Mouse (Mus musculus) forebrain, embryonic 13.5 days (tissue): ENCODE results near the gene Fblim1. TPM values are rescaled to one million over a fixed set of nuclear protein-coding genes. Genes with fewer than 3 reads are reported as not detected.
"Not testable (repeated sequence)": the region's sequence is repeated elsewhere in the genome, so short reads cannot be mapped to it uniquely, and the experiment has no call there.

ENCODE experiments used
- ATAC-seq: fragments of 200-750 bp; cut with Nextera tagmentation; 2 replicates; pipeline ENCODE4 v1.8.0; 2017
- H3K27ac ChIP-seq: fragments of 300-500 bp; sonication (generic); 2 replicates; pipeline ENCODE4 v1.5.1; 2015; ENCODE audit warnings: inconsistent platforms, mild to moderate bottlenecking, moderate library complexity
- H3K27me3 ChIP-seq: fragments of 300-500 bp; sonication (generic); 2 replicates; pipeline ENCODE4 v1.6.1; 2015; ENCODE audit warnings: mild to moderate bottlenecking, inconsistent platforms
- H3K36me3 ChIP-seq: fragments of 300-500 bp; sonication (generic); 2 replicates; pipeline ENCODE4 v1.6.1; 2015; ENCODE audit warnings: mild to moderate bottlenecking, inconsistent platforms; ENCODE audit not compliant: poor library complexity, severe bottlenecking
- H3K4me1 ChIP-seq: fragments of 300-500 bp; sonication (generic); 2 replicates; pipeline ENCODE4 v1.6.1; 2015; ENCODE audit warnings: inconsistent platforms
- H3K4me2 ChIP-seq: fragments of 300-500 bp; sonication (generic); 2 replicates; pipeline ENCODE4 v1.6.1; 2015; ENCODE audit warnings: inconsistent platforms, mild to moderate bottlenecking, moderate library complexity
- H3K4me3 ChIP-seq: fragments of 300-500 bp; sonication (generic); 2 replicates; pipeline ENCODE4 v1.5.1; 2015; ENCODE audit warnings: mild to moderate bottlenecking, inconsistent platforms
- H3K9ac ChIP-seq: fragments of 300-500 bp; sonication (generic); 2 replicates; pipeline ENCODE4 v1.6.1; 2015; ENCODE audit warnings: mild to moderate bottlenecking, inconsistent platforms
- H3K9me3 ChIP-seq: fragments of 300-500 bp; sonication (generic); replicated peaks from 2 replicates; pipeline ENCODE4 v1.6.1; 2016; ENCODE audit warnings: inconsistent platforms
- WGBS: fragments of 180-500 bp; shearing (Covaris S2); methylation state at CpG from one replicate; pipeline ENCODE4 v1.1.7; 2015; 5-methylcytosine and 5-hydroxymethylcytosine counted together
- polyA plus RNA-seq: library from polyadenylated mRNA; unstranded; fragments of >200 nt; fragmentation: Nextera tagmentation; extraction: Ambion mirVana; gene quantifications from 2 replicates; pipeline ENCODE4 v1.2.1, GENCODE M21; 2015

Fblim1 gene
- polyA plus RNA-seq, 1 experiment from 2014 or later, result 11.1 TPM

DNA sequence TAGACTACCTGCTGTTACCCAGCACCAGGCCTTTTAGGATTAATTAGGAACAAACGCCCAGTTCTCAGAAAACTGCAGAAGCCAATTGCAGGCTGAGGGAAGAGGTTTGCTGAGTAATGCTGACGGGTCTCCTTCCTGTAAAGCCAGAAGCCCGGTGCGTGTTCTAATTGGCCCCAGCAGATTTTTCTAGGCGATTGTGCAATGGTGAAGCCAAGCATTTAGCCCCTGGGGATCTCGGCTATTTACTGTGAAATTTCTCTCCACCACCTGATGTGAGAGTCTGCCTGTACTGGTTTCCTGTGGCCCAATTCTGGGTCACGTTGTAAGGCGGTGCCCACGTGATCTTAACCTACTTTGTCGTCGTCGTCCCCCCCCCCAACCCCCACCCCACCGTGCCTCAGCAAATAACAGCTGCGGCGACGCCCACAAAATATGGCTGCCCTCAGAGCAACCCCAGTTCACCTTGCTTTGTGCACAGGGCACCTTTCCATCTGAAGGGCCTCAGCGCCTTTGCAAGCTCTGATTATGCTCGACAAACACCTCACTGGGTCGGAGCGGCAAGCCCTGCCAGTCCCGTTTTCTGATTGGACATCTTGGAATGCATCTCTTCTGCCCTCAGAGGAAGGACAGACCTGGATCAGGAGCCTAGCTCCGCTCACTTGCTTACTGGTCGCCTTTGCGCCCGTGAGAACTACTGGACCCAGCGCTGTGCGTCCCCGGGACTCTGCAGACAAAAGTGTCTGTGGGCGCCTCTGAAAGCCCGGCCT lies 46.6 kb downstream of the Fblim1 start:
- WGBS, result under 1% methylated on average over 30 of the region's 30 CpGs
- Histone ChIP-seq H3K4me3 (peak overlapping the region; percentile 43), H3K27ac (peak overlapping the region; percentile 83), H3K36me3 (no peaks in the 10 kb centered on the region), H3K4me1 (peaks cover 21% of the 10 kb centered on the region), H3K9me3 (no peaks in the 10 kb centered on the region), H3K27me3 (0 out of 2 replicates have a peak, but pooled peaks cover 5% of the 10 kb centered on the region), H3K4me2 (peak overlapping the region; percentile 84), H3K9ac (peak overlapping the region; percentile 60)
- peak; percentile 76 for ATAC-seq

DNA sequence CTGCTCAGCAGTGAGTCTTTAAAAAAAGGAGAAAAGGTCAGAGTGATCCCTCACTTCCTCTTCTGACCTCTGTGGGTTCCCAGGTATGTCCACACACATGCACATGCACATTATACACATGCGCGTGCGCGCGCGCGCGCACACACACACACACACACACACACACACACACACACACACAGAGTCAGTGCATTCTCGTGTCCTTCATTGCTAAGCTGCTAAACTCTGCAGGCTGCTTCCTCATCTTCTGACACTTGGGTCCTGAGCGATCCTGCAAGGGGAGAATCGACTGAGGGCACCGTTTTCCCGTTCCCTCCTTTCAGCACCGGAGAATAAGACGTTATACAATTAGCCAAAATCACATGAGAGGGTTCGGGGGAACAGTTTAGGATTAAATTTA lies 47.2 kb downstream of the Fblim1 start:
- Histone ChIP-seq H3K4me2 (peak overlapping the region; percentile 84), H3K36me3 (no peaks in the 10 kb centered on the region), H3K27ac (peak overlapping the region; percentile 83), H3K9ac (peak overlapping the region; percentile 60; the same call in 1 of the 2 replicates), H3K4me3 (peak overlapping the region; percentile 43), H3K4me1 (peaks cover 21% of the 10 kb centered on the region), H3K27me3 (0 out of 2 replicates have a peak, but pooled peaks cover 5% of the 10 kb centered on the region), H3K9me3 (no peaks in the 10 kb centered on the region)
- 15% methylated on average over 16 of the region's 16 CpGs for WGBS
- peak; percentile 34; the same call in 1 of the 2 replicates for ATAC-seq

DNA sequence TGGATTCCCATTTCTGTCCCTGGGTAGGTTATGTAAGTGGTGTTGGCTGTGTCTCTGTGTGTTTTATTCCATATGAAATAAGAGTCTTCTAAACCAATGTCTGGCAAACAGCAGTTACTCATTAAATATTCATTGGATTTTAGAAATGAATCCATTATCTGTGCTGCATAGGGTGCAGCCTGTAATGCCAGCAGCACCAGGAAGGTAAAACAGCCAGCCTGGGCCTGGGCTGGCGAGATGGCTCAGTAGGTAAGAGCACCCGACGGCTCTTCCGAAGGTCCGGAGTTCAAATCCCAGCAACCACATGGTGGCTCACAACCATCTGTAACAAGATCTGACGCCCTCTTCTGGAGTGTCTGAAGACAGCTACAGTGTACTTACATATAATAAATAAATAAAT lies 49.7 kb downstream of the Fblim1 start:
- H3K36me3 ChIP-seq, H3K27ac ChIP-seq, H3K9ac ChIP-seq, H3K4me3 ChIP-seq, ATAC-seq, H3K9me3 ChIP-seq, H3K4me2 ChIP-seq, H3K27me3 ChIP-seq: not testable (repeated sequence)
- H3K4me1 ChIP-seq, result peaks cover 21% of the 10 kb centered on the region
- 82% methylated on average over 6 of the region's 6 CpGs for WGBS

DNA sequence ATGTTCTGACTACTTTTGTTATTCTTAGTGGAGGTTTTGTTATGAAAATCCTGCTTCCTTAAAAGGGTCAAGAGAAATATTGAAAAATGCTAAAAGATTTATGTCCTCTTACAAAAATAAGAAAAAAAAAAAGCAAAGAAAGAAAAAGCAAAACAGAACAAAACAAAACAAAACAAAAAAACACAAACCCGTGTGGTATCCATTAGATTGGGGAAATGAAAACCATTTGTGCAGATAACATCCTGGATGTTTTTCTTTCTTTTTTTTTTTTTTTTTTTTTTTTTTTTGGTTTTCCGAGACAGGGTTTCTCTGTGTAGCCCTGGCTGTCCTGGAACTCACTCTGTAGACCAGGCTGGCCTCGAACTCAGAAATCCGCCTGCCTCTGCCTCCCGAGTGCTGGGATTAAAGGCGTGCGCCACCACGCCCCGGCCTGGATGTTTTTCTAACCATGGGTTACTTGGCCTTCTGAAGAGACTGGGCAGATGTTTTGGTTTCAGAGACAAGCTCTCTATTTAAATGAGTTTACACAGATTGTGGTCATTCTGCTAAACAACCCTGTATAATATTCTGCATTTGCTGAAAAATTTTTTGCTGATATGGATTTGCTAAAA lies 51.5 kb downstream of the Fblim1 start:
- H3K9me3 ChIP-seq, H3K36me3 ChIP-seq, H3K27ac ChIP-seq, H3K27me3 ChIP-seq, ATAC-seq, H3K4me2 ChIP-seq, H3K9ac ChIP-seq, H3K4me3 ChIP-seq: not testable (repeated sequence)
- H3K4me1 ChIP-seq, result peaks cover 14% of the 10 kb centered on the region
- 95% methylated on average over 8 of the region's 9 CpGs for WGBS

DNA sequence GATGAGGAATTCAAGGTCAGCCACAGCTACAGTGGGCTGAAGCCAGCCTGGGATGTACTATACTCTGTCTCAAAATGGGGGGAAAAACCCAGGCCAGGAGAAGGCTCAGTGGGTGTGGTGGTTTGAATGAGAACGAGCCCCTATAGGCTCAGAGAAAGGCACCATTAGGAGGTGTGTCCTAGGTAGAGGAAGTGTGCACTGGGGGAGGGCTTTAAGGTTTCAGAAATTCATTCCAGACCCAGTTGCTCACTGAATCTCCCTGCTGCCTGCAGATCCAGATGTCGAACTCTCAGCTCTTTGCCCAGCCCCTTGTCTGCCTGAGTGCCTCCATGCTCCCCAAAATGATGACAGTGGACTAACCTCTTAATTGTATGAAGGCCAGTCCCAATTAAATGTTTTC lies 53.4 kb downstream of the Fblim1 start:
- H3K9ac ChIP-seq, result no peak overlapping the region
- H3K27me3 ChIP-seq, result 0 out of 2 replicates have a peak, but pooled peaks cover 3% of the 10 kb centered on the region
- no peak overlapping the region for H3K27ac ChIP-seq
- H3K4me2 ChIP-seq, result no peak overlapping the region
- H3K4me1 ChIP-seq, result peaks cover 10% of the 10 kb centered on the region
- no peak overlapping the region for H3K4me3 ChIP-seq
- WGBS, result 58% methylated on average over 2 of the region's 2 CpGs
- no peaks in the 10 kb centered on the region for H3K9me3 ChIP-seq
- no peaks in the 10 kb centered on the region for H3K36me3 ChIP-seq
- no peak for ATAC-seq

DNA sequence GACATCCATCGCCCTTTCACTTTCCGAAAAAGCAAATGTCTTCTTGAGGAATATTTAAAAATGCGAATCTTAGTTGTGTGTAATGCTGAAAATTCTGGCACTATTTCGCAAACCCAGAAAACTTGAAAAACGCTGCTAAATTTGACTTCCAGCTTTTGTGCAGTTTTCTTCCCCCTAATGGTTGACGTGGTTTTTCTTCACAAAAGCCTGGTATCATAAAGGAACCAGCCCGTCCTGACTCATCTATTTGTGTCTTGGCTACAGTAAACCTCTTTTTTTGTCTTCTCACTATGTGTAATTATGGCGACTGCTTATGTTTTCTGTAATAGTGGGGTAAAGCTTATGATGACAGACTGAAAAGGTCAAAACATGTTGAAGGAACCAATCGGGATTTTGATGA lies 58.6 kb downstream of the Fblim1 start:
- no peaks in the 10 kb centered on the region for H3K27me3 ChIP-seq
- H3K27ac ChIP-seq, result peak overlapping the region; percentile 100
- peaks cover 29% of the 10 kb centered on the region for H3K4me1 ChIP-seq
- H3K36me3 ChIP-seq, result no peaks in the 10 kb centered on the region
- no peaks in the 10 kb centered on the region for H3K9me3 ChIP-seq
- WGBS, result 17% methylated on average over 9 of the region's 9 CpGs
- peak overlapping the region; percentile 99 for H3K4me2 ChIP-seq
- peak overlapping the region; percentile 91 for H3K9ac ChIP-seq
- H3K4me3 ChIP-seq, result peak overlapping the region; percentile 68
- ATAC-seq, result no peak

DNA sequence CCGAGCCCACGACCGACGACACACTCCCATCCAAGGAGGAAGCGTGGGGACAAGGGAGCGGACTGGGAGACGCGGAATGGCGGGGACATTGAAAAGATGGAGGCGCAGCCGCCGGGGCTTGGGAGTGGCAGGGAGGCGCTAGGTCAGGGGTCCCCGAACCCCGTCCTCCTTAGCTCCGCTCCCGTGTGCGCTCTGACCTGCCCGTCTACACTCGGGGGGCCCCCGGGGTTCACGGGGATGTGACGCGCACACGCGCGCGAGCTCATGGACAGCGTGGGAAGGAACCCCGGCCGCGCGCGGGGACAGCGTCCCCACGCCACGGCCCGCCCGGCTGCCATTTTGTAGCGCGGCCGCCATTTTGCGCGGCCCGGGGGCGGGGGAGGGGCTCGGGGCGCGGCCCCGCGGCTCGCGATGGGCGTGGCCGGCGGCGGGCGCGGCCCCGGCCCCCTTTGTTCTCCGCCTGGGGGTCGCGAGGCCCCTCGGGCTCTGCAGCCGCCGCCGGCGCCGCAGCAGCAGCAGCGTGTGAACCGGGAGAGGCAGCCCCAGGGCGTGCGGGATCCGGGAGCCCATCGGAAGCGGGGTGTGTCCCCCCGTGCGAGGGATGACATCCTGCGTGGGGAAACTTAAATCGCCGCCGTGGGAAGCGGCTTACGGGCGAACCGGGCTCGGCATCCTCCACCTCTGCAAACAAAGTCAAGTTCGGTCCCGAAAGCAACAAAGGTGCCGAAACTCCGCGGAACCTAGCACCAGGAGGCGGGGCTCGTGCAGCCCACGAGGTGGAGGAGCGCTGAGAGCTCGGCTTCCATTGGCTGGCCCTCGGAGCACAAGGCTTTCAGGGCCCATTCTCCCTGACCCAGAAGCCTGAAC lies 59.3 kb downstream of the Fblim1 start:
- WGBS, result under 1% methylated on average over 67 of the region's 98 CpGs
- H3K27ac ChIP-seq, result peak overlapping the region; percentile 100
- peak; percentile 91 for ATAC-seq

DNA sequence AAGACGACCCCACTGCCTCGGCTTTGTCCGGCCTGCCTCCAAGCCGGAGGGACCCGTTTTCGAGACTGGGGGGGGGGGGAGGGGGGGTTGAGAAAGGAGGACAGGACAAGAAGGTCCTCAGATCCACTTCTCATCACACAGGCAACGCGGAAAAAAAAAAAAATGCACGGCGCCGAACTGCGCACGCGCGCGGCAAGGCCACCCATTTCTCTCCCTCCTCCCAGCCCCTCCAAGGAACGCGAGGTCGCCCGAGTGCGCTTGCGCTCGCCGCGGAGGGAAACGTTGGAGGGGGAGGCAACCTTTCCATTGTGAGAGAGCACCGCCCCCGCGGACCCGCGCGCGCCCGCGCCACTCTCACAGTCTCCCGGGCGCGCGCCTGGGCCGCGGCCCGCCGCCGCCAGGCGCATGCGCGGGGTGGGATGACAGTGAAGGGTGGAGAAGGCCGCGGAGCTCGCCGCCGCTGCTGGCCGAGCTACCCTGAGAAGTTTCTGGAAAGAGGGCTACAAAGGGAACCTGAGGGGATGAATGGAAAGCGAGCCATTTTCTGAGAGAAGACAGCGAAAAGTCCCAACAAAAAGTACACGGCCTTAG lies 60.1 kb downstream of the Fblim1 start:
- H3K4me1 ChIP-seq, result peaks cover 44% of the 10 kb centered on the region
- peak overlapping the region; percentile 99 for H3K4me2 ChIP-seq
- under 1% methylated on average over 45 of the region's 56 CpGs for WGBS
- H3K27ac ChIP-seq, result peak overlapping the region; percentile 100
- no peaks in the 10 kb centered on the region for H3K36me3 ChIP-seq
- no peaks in the 10 kb centered on the region for H3K27me3 ChIP-seq
- peak overlapping the region; percentile 93 for H3K9ac ChIP-seq
- H3K4me3 ChIP-seq, result peak overlapping the region; percentile 68
- no peaks in the 10 kb centered on the region for H3K9me3 ChIP-seq
- peak; percentile 60 for ATAC-seq

More for the DNA sequence above, 59.3 kb downstream of the Fblim1 start:
- Histone ChIP-seq H3K9ac (peak overlapping the region; percentile 91), H3K36me3 (no peaks in the 10 kb centered on the region), H3K27me3 (no peaks in the 10 kb centered on the region), H3K4me1 (peaks cover 36% of the 10 kb centered on the region), H3K9me3 (no peaks in the 10 kb centered on the region), H3K4me2 (peak overlapping the region; percentile 99), H3K4me3 (peak overlapping the region; percentile 68)

DNA sequence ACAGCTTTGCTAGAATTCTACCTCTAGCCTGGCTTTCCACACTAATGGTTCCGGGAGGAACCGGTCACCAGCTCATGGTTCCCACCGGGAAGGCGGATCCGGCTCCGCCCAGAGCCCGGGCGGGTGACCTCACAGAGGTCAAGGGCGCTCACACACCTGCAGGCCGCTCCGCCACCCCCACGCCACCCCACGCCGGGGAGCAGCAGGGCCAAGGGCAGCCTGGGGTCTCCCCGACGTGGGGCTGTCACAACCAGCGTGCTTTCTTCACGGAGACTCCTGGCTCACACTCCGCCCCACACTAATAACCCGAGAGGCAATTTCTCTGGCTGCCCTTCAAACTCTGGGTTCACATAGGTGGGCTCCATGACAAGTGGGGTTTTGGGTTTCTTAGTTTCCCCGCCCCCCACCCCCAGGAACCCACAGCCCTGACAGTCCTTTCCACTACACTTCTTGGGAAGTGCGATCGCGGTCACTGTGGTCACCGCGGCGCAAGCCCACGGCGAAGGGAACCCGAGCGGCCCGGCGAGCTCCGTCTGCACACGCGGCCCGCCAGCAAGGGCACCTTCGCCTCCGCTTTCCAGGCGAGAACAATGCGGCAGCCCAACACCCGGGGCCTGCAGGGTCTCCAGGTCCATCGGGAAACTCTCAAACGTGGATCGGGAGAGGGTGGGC lies 60.7 kb downstream of the Fblim1 start:
- Histone ChIP-seq H3K27me3 (no peaks in the 10 kb centered on the region), H3K9me3 (no peaks in the 10 kb centered on the region), H3K36me3 (no peaks in the 10 kb centered on the region), H3K4me2 (peak overlapping the region; percentile 99), H3K9ac (peak overlapping the region; percentile 93), H3K27ac (peak overlapping the region; percentile 100), H3K4me3 (peak overlapping the region; percentile 68), H3K4me1 (peaks cover 48% of the 10 kb centered on the region)
- peak; percentile 42 for ATAC-seq
- under 1% methylated on average over 45 of the region's 45 CpGs for WGBS

DNA sequence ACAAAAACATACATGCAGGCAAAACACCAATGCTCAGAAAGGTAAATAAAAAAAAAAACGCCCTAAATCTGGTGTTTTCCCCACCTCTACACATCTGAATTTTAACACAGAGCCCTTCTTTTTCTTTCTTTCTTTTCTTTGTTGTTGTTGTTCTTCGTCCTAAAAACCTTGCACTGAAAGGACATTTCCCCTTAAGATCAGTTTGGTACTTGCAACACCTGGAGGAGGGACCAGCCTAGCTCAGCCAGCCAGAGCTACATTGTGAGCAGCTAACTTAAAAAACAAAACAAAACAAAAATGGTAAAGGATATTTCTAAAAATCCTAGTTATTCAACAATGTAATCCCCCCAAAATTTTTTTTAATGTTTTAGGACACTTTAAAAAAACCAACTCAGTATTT lies 61.4 kb downstream of the Fblim1 start:
- Histone ChIP-seq H3K27ac (no peak overlapping the region; the same call in 1 of the 2 replicates), H3K9ac (peak overlapping the region; percentile 93; the same call in 1 of the 2 replicates), H3K9me3 (no peaks in the 10 kb centered on the region), H3K4me2 (peak overlapping the region; percentile 99), H3K27me3 (no peaks in the 10 kb centered on the region), H3K36me3 (no peaks in the 10 kb centered on the region), H3K4me1 (peaks cover 49% of the 10 kb centered on the region), H3K4me3 (peak overlapping the region; percentile 68)
- WGBS, result 47% methylated on average over 2 of the region's 2 CpGs
- no peak for ATAC-seq

DNA sequence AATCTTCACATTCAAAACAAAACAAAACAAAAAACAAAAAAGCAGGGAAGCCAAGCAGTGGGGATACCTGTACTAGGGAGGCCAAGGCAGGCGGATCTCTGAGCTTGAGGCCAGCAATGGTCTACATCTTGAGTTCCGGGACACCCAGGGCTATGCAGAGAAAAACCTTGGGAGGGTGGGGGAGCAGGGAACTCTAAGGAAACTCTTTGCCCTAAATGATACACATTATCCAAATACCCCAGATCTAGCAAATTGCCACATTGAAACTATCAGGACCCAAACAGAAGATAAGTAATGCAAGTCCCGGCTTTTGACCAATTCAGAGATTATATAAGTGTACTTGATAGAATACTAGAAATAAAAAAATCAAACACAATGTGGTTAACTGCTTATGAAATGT lies 62.3 kb downstream of the Fblim1 start:
- peaks cover 56% of the 10 kb centered on the region for H3K4me1 ChIP-seq
- H3K9me3 ChIP-seq, result no peaks in the 10 kb centered on the region
- WGBS, result 72% methylated on average over 3 of the region's 3 CpGs
- no peak for ATAC-seq
- H3K4me2 ChIP-seq, result no peak overlapping the region
- H3K4me3 ChIP-seq, result no peak overlapping the region
- H3K36me3 ChIP-seq, result no peaks in the 10 kb centered on the region
- no peak overlapping the region for H3K9ac ChIP-seq
- no peaks in the 10 kb centered on the region for H3K27me3 ChIP-seq
- H3K27ac ChIP-seq, result no peak overlapping the region
